Mouse (Mus musculus) C2C12 (cell line): ENCODE data around the gene Lrrc75b.
A peak's percentile ranks its signal among the peaks of the same experiment; 100 is the strongest.

Experiments
- CEBPB ChIP-seq: IDR thresholded peaks from one replicate; pipeline ENCODE4 v1.6.1; 2011; ENCODE audit warnings: low read depth, mild to moderate bottlenecking, control low read depth, moderate library complexity
- CTCF ChIP-seq: IDR thresholded peaks from one replicate; pipeline ENCODE4 v1.5.1; 2011; ENCODE audit not compliant: control insufficient read depth, insufficient read depth, insufficient read length
- FOSL1 ChIP-seq: IDR thresholded peaks from one replicate; pipeline ENCODE4 v1.8.0; 2011; ENCODE audit warnings: mild to moderate bottlenecking, low read length; ENCODE audit not compliant: poor library complexity, insufficient read depth, severe bottlenecking
- MAX ChIP-seq: IDR thresholded peaks from one replicate; pipeline ENCODE4 v1.6.1; 2011; ENCODE audit warnings: mild to moderate bottlenecking, control low read depth
- MYOD1 ChIP-seq: IDR thresholded peaks from one replicate; pipeline ENCODE4 v1.6.1; 2011; ENCODE audit warnings: low read depth; ENCODE audit not compliant: control insufficient read depth, insufficient read length
- MYOG ChIP-seq: IDR thresholded peaks from one replicate; pipeline ENCODE4 v1.6.1; 2011; ENCODE audit not compliant: control insufficient read depth, insufficient read length; ENCODE audit errors: extremely low read depth
- USF1 ChIP-seq: IDR thresholded peaks from one replicate; pipeline ENCODE4 v1.6.1; 2011; ENCODE audit warnings: low read depth, mild to moderate bottlenecking, control low read depth, moderate library complexity

DNA sequence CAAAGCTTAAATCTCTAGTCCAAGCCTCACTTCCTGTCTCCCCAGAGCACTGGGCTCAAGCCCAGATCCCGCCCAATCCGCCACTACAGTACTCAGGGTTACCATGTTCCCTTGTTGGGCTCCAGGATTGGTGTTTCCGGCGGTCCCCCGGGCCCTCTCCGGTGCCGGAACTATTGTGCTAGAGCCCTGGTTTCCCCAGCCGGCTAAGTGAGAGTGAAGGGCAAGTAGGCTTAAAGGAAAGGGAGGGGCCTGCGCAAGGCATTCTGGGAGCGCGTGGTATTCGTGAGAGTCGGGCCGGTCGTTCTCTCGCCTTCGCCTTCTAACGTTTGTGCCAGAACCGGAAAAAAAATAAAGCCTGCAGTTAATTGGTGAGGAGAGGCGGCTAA lies 42.4 kb downstream of the Lrrc75b start, which contains the start of gene Gucd1:
- TF ChIP-seq USF1: no peak
- no peak for TF ChIP-seq CTCF
- no peak for TF ChIP-seq FOSL1
- no peak for TF ChIP-seq MYOD1
- TF ChIP-seq MAX: peak; percentile 96
- no peak for TF ChIP-seq MYOG
- TF ChIP-seq CEBPB: no peak
